Mouse (Mus musculus) liver, embryonic 14.5 days (tissue): ENCODE results near the gene Adgrb3.

Experiments
- CTCF ChIP-seq: IDR thresholded peaks from 2 replicates; pipeline ENCODE4 v1.5.1; 2016; ENCODE audit warnings: antibody characterized with exemption, low read depth, control low read depth
- EP300 ChIP-seq: IDR thresholded peaks from 2 replicates; pipeline ENCODE4 v1.6.1; 2016; ENCODE audit warnings: antibody characterized with exemption, low read depth

GRCm38 (mm10) chr1:25281471-25281870 is 548.0 kb downstream of the Adgrb3 start:
- no peak for TF ChIP-seq CTCF
- TF ChIP-seq EP300, result no peak
